Mouse (Mus musculus) lung, postnatal 0 days (tissue): ENCODE results near the gene Slc6a4.

Source experiments
- CTCF ChIP-seq: IDR thresholded peaks from 2 replicates; pipeline ENCODE4 v1.5.1; 2016; ENCODE audit warnings: antibody characterized with exemption, mild to moderate bottlenecking
- EP300 ChIP-seq: IDR thresholded peaks from 2 replicates; pipeline ENCODE4 v1.6.1; 2016; ENCODE audit warnings: antibody characterized with exemption, mild to moderate bottlenecking, control low read depth

DNA sequence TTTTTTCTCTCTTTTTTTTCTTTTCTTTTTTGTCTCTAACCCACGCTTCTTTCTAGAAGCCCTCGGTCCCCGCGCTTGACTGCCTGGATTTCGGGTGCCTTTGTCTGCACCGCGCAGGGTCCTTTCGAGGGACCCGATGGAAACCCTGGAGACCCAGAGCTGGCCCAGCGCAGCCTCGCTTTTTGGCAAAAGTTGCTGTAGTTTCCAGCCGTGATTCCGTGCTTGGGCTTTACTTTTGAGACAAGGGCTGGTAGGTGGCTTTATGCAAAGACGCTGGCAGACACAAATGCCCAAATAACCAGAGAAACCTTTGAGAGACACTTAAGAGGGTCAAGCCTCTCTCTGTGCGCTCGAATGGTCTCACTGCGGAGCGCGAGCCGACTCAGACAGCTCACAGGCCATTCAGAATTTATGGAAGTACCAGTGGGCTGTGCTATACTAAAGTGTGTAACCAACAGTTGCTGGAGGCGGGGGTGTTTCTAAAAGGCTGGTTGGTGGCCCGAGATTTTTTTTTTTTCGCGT lies 363 bp downstream of the Slc6a4 start:
- no peak for TF ChIP-seq CTCF
- TF ChIP-seq EP300 = no peak
